Mouse (Mus musculus): ENCODE measurements around the gene Lman1l.

The Lman1l gene

DNA sequence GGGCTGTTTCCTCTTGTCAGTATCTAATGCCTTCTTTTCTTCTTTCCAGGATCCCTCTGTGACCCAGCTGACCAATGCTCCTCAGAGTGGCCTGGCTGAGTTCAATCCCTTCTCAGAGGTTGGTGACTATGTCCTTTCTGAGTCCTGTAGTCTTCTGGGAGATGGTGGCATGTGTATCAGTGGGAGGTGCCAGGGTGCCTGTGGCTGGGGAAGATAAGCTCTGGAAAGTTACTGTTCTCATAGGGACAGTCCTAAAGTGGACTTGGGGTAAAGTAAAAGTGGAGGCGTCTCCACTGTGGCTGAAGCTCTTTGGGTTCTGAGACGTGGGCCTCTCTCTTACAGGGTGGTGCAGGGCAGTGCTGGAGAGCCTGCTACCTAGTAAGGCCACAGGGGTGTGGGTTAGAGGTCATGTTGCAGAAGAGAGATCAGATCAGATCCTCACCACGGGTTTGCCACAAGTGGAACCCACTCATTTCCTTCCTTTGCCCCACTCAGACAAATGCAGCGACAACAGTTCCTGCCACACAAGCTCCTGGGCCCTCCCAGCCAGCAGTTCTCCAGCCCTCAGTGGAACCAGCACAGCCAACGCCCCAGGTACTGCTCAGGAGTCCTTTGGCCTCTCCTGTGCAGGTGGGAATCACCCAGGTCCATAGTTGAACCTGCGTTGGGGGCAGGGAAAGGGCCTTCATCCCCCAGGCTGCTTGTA, 43.3 kb downstream of the Lman1l start:
- no peak for DNase-seq

DNA sequence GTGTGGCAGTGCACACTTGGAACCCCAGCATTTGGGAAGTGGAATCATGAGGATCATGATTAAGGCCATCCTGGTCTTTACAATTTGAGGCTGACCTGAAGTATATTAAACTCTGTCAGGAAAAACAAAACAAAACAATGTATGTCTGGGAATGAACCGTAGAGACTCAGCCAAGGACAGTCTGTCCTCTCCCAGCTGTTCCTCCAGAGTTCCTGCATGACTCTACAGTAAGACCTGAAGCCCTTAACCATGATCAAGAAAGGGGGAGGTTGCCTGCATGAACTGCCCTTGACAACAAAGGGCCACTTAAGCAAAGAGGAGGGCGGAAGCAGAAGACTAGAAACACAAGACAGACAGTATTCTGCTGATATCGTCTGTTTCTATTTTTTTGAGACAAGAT, 45.0 kb downstream of the Lman1l start:
- DNase-seq, result no peak

DNA sequence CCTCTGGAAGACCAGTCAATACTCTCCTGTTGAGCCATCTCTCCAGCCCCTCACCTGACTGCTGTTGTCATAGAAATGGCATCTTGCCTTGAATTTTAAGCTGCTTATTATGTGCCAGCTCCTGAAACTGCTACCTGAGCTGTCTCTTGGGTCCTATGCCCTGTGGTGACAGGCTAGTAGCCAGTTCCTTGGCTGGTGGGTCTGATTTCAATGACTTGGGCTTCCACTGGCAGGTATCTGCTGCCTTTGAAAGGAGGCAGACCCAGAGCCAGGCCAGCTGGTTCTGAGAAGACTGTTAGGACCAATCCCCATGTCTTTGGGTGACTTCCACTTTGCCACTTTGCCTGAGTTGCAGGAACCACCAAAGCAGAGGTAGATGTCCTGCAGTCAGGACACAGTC, 46.2 kb downstream of the Lman1l start:
- no peak for DNase-seq

DNA sequence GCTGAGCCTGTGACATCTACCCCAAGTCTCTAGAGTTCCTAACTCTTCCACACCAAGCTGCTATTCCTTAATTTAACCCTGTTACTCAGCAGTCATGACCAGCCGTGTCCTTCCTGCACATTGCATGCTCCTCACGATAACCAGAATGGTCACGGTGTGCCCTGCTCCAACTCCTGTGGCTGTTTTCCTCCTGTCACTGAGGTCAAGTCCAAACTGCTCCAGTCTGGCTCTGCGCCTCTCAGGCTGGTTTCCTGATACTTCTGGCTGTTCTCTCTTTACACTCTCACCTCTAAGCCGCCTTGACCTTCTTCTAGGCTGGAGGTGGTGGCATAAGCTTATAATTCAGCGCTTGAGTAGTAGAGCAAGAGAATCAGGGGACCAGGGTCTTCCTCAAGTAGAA, 52.1 kb downstream of the Lman1l start:
- DNase-seq, result no peak

DNA sequence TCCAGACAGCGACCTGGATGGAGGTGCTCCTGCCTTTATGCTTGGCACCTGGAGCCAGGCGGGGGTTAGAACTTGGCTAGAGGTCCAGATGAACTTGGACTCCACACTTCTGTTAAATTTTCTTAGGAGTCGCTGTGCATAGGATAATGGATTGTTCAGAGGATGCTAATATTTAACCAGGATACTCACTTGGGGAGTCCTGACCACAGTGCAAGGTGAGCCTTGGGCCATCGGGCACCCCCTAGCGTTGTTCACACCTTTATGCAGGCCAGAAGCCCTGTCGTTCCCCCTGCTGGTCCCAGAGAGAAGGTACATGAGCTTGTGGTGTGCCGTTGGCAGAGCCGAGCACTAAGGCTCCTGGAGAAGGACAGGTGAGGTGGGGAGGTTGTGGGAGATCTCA, 53.7 kb downstream of the Lman1l start:
- no peak for DNase-seq

DNA sequence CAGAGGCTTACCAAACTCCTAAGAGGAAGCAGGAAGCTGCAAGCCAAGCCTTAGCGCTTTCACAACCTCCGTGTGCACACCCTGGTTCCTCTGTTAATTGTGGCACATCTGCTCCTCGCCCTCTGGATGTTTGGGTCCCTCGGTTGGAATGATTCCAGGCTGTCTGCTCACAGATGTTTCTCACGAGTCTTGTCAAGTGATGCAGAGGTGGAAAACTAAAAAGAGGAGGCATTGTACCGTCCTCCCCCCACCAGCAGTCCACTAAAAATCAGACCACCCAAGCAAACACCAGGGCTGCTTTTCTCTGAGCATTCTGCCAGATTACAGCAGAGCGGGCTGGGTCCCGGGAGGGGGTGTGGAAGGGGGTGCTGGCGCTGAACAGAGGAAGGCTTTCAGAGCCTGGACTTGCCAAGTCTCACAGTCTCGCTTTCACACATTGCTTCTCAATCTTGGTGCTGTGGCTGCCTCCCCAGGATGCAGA, 54.8 kb downstream of the Lman1l start:
- DNase-seq, result peak; percentile 45 to 58

DNA sequence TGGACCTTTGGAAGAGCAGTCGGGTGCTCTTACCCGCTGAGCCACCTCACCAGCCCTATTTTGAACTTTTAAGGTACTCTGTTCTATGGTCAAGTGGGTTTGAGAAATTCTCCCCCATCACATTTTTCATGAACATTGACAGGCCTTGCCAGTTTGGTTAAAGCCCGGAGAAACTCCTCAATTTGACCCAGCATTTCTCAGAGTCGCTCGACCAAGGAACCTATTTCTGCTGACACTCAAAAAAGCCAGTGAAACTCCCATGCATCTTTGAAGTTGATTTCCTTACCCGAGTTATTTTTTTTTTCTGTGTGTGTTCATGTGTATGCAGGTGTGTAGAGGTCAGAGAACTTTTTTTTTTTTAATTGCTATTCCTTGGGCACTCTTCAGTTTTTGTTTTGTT, 56.0 kb downstream of the Lman1l start:
- DNase-seq, result no peak

DNA sequence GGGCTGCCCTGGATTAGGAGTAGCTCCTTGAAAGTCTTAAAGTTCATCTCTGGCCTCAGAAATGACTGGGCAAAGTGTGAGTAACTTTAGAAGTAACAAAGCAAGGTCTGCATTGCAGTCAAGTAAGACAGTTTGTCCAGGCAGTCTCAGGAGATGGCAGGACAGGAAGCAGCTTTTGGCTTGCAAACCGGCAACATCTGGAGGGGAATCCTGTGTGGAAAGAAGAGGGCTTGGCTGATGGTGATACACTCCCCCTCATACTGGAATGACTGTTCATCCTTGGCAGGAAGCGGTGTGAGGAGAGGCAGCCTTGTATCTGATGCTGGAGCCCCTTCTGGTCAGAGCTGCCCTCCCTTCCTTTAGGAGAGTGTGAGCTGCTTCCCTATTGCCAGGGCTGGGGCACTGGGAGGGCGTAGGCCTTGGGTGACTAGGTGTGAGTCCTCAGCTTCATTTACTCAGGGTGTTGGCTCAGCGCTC, 57.6 kb downstream of the Lman1l start:
- DNase-seq, result peak; percentile 25 to 55

DNA sequence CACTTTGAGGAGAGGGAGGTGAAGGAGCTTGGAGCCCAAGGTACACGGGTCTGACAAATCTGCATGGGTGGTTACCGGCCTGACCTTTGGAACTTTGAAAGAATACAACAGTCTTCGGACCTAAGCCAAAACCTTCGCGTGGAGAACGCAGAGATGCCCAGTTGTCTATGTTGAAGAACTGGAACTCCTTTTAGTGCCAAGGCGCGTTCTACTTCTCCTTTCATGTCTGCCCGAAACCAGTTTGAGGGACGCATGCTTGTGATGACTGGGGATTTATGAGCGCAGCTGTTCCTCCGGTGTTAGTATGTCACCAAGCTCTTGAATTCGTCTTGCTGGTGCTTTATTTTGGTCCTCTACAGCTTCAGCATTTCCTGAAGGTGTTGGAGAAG, 58.9 kb downstream of the Lman1l start:
- peak in 1 of 2 experiments; percentile 28 for DNase-seq

DNA sequence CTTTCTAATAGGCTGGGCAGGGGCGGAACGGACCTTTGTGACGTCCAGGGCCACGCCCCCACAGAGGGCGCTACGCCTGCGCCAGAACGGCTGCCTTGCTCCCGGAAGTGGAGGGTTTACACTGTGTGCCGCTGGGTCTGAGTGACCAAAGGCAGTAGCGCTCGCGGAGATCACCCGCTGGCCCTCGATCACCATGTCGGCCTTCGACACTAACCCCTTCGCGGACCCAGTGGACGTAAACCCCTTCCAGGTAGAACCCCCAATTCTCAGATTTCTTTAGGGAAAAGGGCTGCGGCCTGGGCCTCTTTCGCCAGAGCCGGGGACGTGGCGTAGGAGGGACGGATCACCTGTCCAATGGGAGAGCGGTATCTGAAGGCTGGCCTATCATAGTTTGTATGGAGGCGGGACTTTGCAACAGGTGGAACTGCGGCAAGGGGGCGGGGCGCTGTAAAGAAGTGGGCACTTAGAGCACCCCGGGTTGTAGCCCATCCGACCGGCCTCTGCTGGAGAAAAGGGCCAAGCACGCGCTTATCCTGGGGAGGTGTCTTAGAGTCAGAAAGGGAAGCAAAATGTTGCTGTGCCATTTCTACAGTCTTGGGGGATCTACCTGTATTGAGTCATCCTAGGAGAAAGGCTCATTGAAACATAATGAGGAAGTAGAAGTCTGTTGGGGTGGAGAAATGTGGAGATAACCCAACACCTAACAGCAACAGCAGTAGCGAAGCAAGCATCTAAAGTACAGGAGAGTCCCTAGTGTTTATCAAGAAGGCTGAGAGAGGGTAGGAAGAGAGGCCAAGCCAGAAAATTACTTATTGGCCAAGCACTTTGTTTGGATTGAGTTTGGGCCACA, 59.5 kb downstream of the Lman1l start, which contains the start of gene Scamp2:
Gene Scamp2 (plus strand): TSS at position 83 of the 850 bp plus-strand sequence.
- DNase-seq, result peak; percentile 95

DNA sequence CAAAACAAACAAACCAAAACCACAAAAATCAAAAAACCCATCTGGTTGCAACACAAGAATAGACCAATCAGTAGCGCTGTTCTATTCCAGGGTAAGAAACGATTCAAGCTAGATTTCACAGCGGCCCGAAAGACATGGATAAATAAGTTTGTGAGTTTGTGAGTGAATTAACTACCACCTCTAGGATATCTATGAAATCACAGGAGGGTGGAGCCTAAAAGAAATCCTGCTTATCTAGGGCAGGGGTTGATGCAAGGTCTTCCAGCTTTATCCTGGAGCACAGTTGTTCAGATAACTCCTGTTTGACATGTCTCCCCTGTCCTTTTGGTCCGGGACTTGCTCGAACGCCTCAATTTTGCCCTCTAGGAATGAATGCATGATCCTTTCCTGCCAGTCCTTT, 60.3 kb downstream of the Lman1l start:
- DNase-seq, result no peak

DNA sequence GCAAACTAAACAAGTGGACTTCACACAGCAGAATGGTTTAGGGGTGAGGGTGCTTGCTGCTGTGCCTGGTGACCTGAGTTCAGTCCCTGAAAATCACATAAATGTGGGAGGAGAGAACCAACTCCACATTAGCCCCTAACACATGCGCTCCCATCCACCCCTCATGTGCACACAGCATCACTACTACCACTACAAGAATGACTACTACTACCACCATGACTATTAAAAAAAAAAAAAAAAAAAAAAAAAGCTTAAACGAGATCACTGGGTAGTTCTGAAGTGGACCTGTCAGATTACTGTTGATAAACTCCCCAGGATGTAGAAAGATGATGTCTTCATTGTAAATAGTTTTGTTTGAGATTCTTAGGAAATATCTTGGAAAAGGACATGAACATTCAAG, 61.0 kb downstream of the Lman1l start:
- no peak for DNase-seq

DNA sequence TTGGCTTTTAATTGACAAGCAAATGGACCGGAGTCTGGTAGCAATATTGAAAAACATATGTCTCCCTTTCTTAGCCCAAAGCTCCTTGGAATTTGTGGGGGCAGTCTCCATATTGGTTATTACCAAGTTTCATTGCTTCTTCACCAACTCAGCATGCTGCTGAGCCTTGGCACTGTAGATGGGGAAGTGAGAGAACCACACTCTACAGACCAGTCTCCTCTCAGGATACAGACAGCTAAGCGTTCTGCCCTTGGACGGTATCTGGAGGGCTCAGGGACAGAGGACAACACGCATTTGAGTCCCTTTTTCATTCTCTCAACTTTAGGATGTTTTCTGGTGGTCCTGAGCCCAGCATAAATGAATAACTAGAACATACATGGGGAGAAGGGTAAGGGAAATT, 61.9 kb downstream of the Lman1l start:
- DNase-seq, result no peak

DNA sequence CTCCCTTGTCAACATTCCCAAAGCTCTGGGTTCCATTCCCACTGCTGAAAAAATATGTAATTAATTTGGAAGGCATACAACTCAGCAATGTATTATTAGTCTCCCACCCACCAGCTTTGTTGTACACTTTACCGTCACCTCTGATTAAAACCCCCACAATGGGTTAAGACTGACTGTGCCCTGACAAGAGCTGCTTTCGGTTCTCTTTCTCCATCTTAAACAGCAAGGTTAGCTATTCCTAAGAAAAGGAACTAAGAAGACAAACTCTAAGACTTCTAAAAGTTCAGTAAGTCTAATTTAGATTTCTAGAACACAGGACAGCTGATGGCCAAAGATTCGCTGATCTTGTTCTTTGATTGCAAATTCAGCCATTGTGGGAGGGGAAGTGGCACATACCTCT, 63.4 kb downstream of the Lman1l start:
- DNase-seq, result no peak
